Mouse (Mus musculus) forebrain, embryonic 12.5 days (tissue): ENCODE measurements at regions not wholly inside any gene's neighbourhood (a gene's known extent, or its start where the extent isn't known, plus 50 kb on each side); places are given as distances from the start of the nearest gene placed in this dataset.

Experiments used
- ATAC-seq: fragments of 200-750 bp; cut with Nextera tagmentation; 2 replicates; pipeline ENCODE4 v1.8.0; 2017; ENCODE audit warnings: moderate TSS enrichment; ENCODE audit not compliant: low FRiP score
- H3K27ac ChIP-seq: fragments of 300-500 bp; sonication (generic); 2 replicates; pipeline ENCODE4 v1.5.1; 2016; ENCODE audit warnings: mild to moderate bottlenecking
- H3K27me3 ChIP-seq: fragments of 300-500 bp; sonication (generic); 2 replicates; pipeline ENCODE4 v1.6.1; 2016; ENCODE audit warnings: mild to moderate bottlenecking
- H3K36me3 ChIP-seq: fragments of 300-500 bp; sonication (generic); replicated peaks from 2 replicates; pipeline ENCODE4 v1.6.1; 2016; ENCODE audit warnings: mild to moderate bottlenecking
- H3K4me1 ChIP-seq: fragments of 300-500 bp; sonication (generic); 2 replicates; pipeline ENCODE4 v1.6.1; 2016
- H3K4me2 ChIP-seq: fragments of 300-500 bp; sonication (generic); 2 replicates; pipeline ENCODE4 v1.6.1; 2016; ENCODE audit warnings: mild to moderate bottlenecking, moderate library complexity
- H3K4me3 ChIP-seq: fragments of 300-500 bp; sonication (generic); replicated peaks from 2 replicates; pipeline ENCODE4 v1.5.1; 2016; ENCODE audit warnings: mild to moderate bottlenecking
- H3K9ac ChIP-seq: fragments of 300-500 bp; sonication (generic); 2 replicates; pipeline ENCODE4 v1.6.1; 2016; ENCODE audit warnings: mild to moderate bottlenecking
- H3K9me3 ChIP-seq: fragments of 300-500 bp; sonication (generic); 2 replicates; pipeline ENCODE4 v1.6.1; 2016
- WGBS: fragments of 180-500 bp; shearing (Covaris S2); methylation state at CpG from one replicate; pipeline ENCODE4 v1.1.7; 2016; 5-methylcytosine and 5-hydroxymethylcytosine counted together

GRCm38 (mm10) chrX:67304907-67305603, 388.3 kb downstream of the Gm1140 start:
- Histone ChIP-seq H3K4me3 (no peak overlapping the region), H3K9ac (no peak overlapping the region), H3K4me2 (no peak overlapping the region), H3K27me3 (no peaks in the 10 kb centered on the region), H3K4me1 (no peaks in the 10 kb centered on the region), H3K36me3 (no peaks in the 10 kb centered on the region), H3K9me3 (no peaks in the 10 kb centered on the region), H3K27ac (no peak overlapping the region)
- peak; percentile 55; the same call in 1 of the 2 replicates for ATAC-seq
- WGBS: 37% methylated on average over 3 of the region's 3 CpGs

- no peak overlapping the region for H3K9ac ChIP-seq
- no peaks in the 10 kb centered on the region for H3K4me1 ChIP-seq
- no peak overlapping the region for H3K27ac ChIP-seq
- H3K4me3 ChIP-seq: no peak overlapping the region
- H3K9me3 ChIP-seq: no peaks in the 10 kb centered on the region
- H3K27me3 ChIP-seq: no peaks in the 10 kb centered on the region
- no peaks in the 10 kb centered on the region for H3K36me3 ChIP-seq
- peak; percentile 41; the same call in 1 of the 2 replicates for ATAC-seq
- no peak overlapping the region for H3K4me2 ChIP-seq
Measured at GRCm38 (mm10) chrX:67283908-67284307, 409.5 kb downstream of the Gm1140 start.

- Histone ChIP-seq H3K9me3 (no peaks in the 10 kb centered on the region), H3K4me2 (no peak overlapping the region), H3K27me3 (no peaks in the 10 kb centered on the region), H3K4me1 (no peaks in the 10 kb centered on the region), H3K27ac (no peak overlapping the region), H3K9ac (no peak overlapping the region), H3K36me3 (no peaks in the 10 kb centered on the region), H3K4me3 (no peak overlapping the region)
- ATAC-seq: no peak
- 28% methylated on average over 2 of the region's 2 CpGs for WGBS
Measured at GRCm38 (mm10) chrX:67283460-67283859, 409.9 kb downstream of the Gm1140 start.

GRCm38 (mm10) chrX:67282951-67283350, 410.4 kb downstream of the Gm1140 start:
- peak; percentile 36; the same call in 1 of the 2 replicates for ATAC-seq
- Histone ChIP-seq H3K27me3 (no peaks in the 10 kb centered on the region), H3K4me3 (no peak overlapping the region), H3K9me3 (no peaks in the 10 kb centered on the region), H3K4me2 (no peak overlapping the region), H3K36me3 (no peaks in the 10 kb centered on the region), H3K27ac (no peak overlapping the region), H3K4me1 (no peaks in the 10 kb centered on the region), H3K9ac (no peak overlapping the region)
- 23% methylated on average over 1 of the region's 1 CpGs for WGBS

DNA sequence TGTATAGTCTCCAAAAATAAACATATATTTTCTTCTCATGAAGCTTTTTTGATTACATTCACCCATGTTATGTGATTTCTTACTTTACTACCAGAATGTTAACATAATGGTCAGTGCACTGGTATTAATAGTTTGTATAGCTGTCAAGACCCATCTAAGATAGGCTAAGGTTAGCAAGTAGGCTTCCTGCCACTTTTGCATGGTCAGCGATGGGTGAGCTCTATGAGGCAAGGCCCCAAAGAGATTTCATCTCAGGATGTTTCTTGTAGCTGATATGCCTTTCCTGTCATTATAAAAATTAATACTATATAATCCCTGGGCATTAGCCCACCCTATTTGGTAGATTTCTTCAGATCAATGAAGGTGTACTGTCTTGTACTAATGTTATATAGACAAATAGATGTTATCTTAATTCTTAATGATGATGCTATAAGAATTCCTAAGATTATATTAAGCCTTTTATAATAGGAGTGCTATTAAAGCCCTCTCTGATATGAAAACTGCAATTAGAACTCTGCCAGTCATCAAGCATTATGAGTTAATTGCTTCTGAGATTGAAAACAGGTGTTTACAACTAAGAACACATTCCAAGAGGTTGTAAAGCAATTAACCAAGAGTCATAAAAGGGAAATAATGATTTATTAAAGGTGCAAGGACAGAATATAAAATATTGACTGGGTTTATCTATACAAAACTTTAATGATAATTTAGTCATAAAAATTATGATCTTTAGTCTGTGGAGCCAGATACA, 454.6 kb downstream of the Gm1140 start:
- H3K36me3 ChIP-seq: no peaks in the 10 kb centered on the region
- no peak overlapping the region for H3K9ac ChIP-seq
- H3K27ac ChIP-seq: no peak overlapping the region
- WGBS: 54% methylated on average over 1 of the region's 1 CpGs
- H3K9me3 ChIP-seq: no peaks in the 10 kb centered on the region
- H3K4me2 ChIP-seq: no peak overlapping the region
- H3K27me3 ChIP-seq: no peaks in the 10 kb centered on the region
- no peak for ATAC-seq
- no peaks in the 10 kb centered on the region for H3K4me1 ChIP-seq
- no peak overlapping the region for H3K4me3 ChIP-seq

DNA sequence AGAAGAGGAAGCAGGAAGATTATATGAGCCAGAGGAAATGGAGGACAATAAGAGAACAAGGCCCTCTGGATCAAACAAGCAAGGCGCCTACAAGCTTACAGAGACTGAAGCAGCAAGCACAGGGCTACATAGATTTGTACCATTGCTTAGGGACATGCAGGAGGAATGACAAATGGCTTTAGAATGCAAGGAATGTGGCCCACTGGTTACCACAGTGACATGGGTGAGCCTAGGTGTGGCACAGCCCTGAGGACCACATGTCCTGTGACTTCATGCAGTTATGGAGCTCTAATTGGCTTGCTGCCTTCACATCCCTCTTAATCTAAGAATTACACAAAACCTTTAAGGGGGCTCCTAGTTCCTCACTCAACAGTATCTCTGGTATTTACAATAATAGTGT, 483.1 kb downstream of the Gm1140 start:
- no peaks in the 10 kb centered on the region for H3K36me3 ChIP-seq
- H3K4me3 ChIP-seq: no peak overlapping the region
- no peaks in the 10 kb centered on the region for H3K4me1 ChIP-seq
- no peak for ATAC-seq
- no peaks in the 10 kb centered on the region for H3K9me3 ChIP-seq
- H3K27me3 ChIP-seq: no peaks in the 10 kb centered on the region
- WGBS: 88% methylated on average over 1 of the region's 1 CpGs
- H3K27ac ChIP-seq: no peak overlapping the region
- H3K9ac ChIP-seq: no peak overlapping the region
- no peak overlapping the region for H3K4me2 ChIP-seq
